Mouse (Mus musculus): ENCODE results near the gene Retreg3.

GRCm38 (mm10) chr11:101085617-101086322 lies 33.9 kb downstream of the Retreg3 start:
- no peak for TF ChIP-seq CTCF (IDR thresholded peaks at IDR 0.05)
- no peak for TF ChIP-seq POLR2A (IDR thresholded peaks at IDR 0.05; ENCODE audit: insufficient read depth, low read depth, low read length)
- TF ChIP-seq EP300 (IDR thresholded peaks at IDR 0.05; ENCODE audit: insufficient read depth, low read depth, low read length) = no peak

All from heart, adult 2 months (tissue).